Mouse (Mus musculus) CH12.LX (cell line): ENCODE results near the gene Afap1.

ENCODE experiments used
- CTCF ChIP-seq, 2 experiments: IDR thresholded peaks in 1 of 2; conservative IDR thresholded peaks in 1 of 2; 2 replicates each; pipeline ENCODE4 v1.5.1; 2011 to 2012; ENCODE audit warnings: low read depth in 2 of 2, low read length in 2 of 2, improper control_type of control experiment in 1 of 2, inconsistent platforms in 1 of 2, mild to moderate bottlenecking in 1 of 2, moderate library complexity in 1 of 2
- EP300 ChIP-seq: IDR thresholded peaks from 2 replicates; pipeline ENCODE4 v1.6.1; 2011; ENCODE audit warnings: low read length, improper control_type of control experiment
- ETS1 ChIP-seq: conservative IDR thresholded peaks from 2 replicates; pipeline ENCODE4 v1.6.1; 2012; ENCODE audit warnings: low read depth, mild to moderate bottlenecking, inconsistent platforms, low read length, improper control_type of control experiment, moderate library complexity
- GABPA ChIP-seq: IDR thresholded peaks from 2 replicates; pipeline ENCODE4 v1.6.1; 2012; ENCODE audit warnings: low read depth, low read length, improper control_type of control experiment, inconsistent platforms; ENCODE audit not compliant: insufficient replicate concordance
- HCFC1 ChIP-seq: IDR thresholded peaks from 2 replicates; pipeline ENCODE4 v1.6.1; 2012; ENCODE audit warnings: low read depth, mild to moderate bottlenecking, inconsistent platforms, low read length, improper control_type of control experiment
- MAFK ChIP-seq: IDR thresholded peaks from 2 replicates; pipeline ENCODE4 v1.6.1; 2011; ENCODE audit warnings: low read length, improper control_type of control experiment; ENCODE audit not compliant: insufficient replicate concordance
- MAX ChIP-seq: IDR thresholded peaks from 2 replicates; pipeline ENCODE4 v1.6.1; 2011; ENCODE audit warnings: low read length, improper control_type of control experiment
- MEF2A ChIP-seq: IDR thresholded peaks from 2 replicates; pipeline ENCODE4 v1.6.1; 2014; ENCODE audit warnings: low read depth, mild to moderate bottlenecking, inconsistent platforms, low read length, improper control_type of control experiment, borderline replicate concordance
- NELFE ChIP-seq: IDR thresholded peaks from 2 replicates; pipeline ENCODE4 v1.6.1; 2011; ENCODE audit warnings: low read depth, low read length, improper control_type of control experiment
- POLR2A ChIP-seq: IDR thresholded peaks from 2 replicates; pipeline ENCODE4 v1.6.1; 2011; ENCODE audit warnings: low read depth, mild to moderate bottlenecking, improper control_type of control experiment, low read length
- TBP ChIP-seq: conservative IDR thresholded peaks from 2 replicates; pipeline ENCODE4 v1.6.1; 2011; ENCODE audit warnings: low read depth, low read length, improper control_type of control experiment
- ZNF384 ChIP-seq: IDR thresholded peaks from 2 replicates; pipeline ENCODE4 v1.6.1; 2012; ENCODE audit warnings: low read depth, low read length, improper control_type of control experiment, inconsistent platforms

DNA sequence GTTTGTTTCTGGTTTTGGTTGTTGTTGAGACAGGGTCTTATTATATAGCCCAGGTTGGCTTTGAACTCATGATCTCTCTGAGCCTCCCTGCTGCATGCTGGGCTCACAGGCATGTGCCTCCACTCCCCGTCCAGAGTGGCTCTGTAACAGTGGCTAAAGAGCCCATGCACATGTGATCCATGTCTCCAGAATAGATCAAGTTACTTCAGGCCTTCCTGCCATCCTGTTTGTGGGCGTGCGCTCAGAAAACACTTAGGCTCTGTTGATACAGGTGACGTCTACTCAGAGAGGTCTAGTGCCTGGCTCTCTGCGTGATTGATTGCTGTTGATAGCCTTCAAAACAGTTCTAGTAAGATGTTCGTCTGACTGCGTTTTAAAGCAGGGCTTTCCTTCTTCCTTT is 79.6 kb downstream of the Afap1 start:
- TF ChIP-seq CTCF (conservative IDR thresholded peaks at IDR 0.05 in 1 of 2, IDR thresholded peaks at IDR 0.05 in 1 of 2; ENCODE audit: low read depth in 2 of 2, low read length in 2 of 2) (no peak), GABPA (no peak), TBP (no peak), ETS1 (no peak), MEF2A (no peak), MAX (no peak), ZNF384 (no peak), NELFE (no peak), HCFC1 (no peak), EP300 (no peak), MAFK (no peak), POLR2A (no peak)
